Mouse (Mus musculus) layer of hippocampus, adult 18-20 months (tissue): ENCODE measurements around the gene Pde4c. TPM values are rescaled to one million over a fixed set of nuclear protein-coding genes. Genes with fewer than 3 reads are reported as not detected.

Experiments
- DNase-seq, 2 experiments: peaks; one replicate each; pipeline ENCODE4 v3.0.0; 2022; ENCODE audit warnings: low spot score in 2 of 2
- total RNA-seq, 2 experiments: library from RNA; stranded (reverse); gene quantifications; 2 replicates each; pipeline ENCODE4 v1.2.3; 2021

Gene Pde4c
- total RNA-seq, 2 experiments from 2014 or later: 1.0 to 1.3 TPM

DNA sequence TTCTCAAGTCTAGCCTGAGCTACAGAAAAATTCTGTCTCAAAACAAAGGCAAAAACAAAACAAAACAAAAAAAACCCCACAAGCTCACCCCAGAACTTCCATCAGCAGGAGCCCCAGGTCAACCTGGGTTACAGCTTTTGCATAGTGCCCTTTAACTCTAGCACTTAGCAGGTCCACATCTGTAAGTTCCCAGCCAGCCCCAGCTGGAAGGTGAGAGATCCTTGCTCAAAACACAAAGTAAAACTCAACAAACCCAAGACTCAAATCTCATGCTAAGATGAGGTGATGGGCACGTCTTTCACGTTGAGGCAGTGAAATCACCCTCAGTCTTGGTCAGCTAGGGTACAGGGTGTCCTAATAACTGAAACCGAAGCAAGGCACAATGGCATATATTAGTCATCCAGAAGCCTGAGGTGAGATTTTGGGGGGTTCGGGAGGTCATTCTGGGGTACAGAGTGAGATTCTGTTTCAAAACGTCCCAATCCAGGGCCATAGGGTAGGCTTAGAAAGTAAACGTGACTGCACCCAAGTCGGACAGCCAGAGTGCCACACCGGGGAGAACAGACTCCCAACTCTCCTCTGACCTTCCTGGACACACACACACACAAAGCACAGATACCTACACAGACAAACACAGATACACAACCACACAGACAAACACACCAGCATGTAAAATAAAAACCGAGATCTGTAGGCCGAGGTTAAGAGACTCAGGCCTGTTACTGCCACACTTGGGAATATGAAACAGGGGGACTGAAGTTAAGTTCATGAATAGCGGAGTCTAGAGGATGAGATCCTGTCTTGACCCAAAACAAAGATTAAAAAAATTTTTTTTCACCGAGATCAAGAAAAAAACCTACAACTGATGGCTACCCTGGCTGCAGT lies 25.9 kb upstream of the Pde4c start:
- DNase-seq: no peak

DNA sequence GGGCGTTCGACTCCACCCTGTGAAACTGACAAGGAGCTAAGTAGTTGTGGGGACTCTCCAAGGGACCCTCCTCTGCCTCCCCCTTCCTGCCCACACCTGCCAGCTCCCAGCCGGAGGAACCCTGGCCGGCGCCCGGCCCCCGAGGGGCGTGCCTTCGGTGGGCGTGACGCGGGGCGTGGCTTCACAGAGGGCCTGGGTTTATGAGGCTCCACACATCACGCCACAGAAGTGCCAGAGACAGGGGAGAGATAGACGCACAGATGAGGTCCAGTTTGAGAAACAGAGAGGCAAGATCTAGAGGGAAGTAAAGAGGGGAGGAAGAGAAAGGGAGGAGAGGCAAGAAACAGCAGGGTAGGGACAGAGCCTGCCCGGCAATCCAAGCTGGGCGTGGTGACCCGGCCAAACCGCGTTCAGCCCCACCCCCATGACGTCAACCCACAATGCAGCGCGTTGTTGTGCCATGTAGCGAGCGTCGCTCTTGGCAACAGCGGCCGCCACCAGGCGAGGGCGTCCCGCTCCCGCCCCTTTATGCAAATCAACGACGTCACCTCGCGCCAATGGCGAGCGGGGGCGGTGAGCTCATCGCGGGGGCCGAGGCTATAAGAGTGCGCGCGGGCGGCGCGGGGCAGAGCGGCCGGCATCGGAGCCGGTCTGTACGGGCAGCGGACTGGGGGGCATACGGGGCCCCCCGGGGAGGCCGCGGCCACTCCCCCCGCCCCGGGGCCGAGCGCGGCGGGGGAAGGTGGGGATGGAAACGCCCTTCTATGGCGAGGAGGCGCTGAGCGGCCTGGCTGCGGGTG lies 25.0 kb upstream of the Pde4c start, which contains the start of gene Jund:
Jund (plus strand) TSS at position 640 of the 800 bp plus-strand sequence.
- DNase-seq: peak; percentile 98 to 99

DNA sequence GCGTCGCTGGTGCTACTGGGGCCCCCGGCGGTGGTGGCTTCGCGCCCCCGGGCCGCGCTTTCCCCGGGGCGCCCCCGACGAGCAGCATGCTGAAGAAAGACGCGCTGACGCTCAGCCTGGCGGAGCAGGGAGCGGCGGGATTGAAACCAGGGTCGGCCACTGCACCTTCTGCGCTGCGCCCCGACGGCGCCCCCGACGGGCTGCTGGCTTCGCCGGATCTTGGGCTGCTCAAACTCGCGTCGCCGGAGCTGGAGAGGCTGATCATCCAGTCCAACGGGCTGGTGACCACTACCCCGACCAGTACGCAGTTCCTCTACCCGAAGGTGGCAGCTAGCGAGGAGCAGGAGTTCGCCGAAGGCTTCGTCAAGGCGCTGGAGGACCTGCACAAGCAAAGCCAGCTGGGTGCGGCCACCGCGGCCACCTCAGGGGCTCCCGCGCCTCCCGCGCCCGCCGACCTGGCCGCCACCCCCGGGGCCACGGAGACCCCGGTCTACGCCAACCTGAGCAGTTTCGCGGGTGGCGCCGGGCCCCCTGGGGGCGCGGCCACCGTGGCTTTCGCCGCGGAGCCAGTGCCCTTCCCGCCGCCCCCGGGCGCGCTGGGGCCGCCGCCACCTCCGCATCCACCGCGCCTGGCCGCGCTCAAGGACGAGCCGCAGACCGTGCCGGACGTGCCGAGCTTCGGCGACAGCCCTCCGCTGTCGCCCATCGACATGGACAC lies 24.2 kb upstream of the Pde4c start:
- DNase-seq: peak in 1 of 2 experiments; percentile 57

DNA sequence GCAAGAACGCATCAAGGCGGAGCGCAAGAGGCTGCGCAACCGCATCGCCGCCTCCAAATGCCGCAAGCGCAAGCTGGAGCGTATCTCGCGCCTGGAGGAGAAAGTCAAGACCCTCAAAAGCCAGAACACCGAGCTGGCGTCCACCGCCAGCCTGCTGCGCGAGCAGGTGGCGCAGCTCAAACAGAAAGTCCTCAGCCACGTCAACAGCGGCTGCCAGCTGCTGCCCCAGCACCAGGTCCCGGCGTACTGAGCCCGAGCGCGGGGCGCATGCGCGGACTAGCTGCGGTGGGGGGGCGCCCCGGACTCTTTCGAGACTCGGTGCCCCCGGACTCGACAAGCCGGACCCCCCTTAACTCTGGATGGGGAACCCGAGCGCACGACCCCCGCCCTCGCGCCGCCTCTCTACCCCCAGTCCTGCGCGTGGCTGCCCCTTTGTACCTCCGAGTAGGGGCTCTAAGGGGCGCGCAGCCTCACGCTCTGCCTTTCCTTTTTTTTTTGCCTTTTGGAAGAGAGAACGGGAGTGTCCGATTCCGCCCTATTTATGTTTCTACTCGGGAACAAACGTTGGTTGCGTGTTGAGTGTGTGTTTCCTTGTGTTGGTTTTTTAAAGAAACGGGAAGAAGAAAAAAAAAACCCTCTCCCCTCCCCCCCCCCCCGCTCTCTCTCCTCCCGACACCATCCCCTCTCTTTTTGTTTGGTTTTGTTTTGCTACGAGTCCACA lies 23.5 kb upstream of the Pde4c start:
- DNase-seq: peak; percentile 76 to 87

DNA sequence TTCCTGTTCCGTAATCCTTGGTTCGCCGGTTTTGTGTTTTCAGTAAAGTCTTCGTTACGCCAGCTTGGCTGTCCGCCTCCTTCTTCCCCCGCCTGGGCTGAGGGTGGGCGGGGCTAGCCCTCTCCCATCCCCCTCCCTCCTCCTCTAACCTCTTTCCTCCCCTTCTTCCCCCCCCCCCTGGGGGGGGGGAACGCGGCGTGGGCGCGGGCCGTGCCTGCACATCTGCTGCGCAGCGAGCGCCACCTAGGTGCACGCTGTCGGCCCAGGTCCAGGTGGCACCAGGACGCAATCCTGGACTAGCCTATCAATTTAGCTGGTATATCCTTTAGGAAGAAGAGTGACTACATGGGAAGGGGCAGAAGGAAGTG lies 23.0 kb upstream of the Pde4c start:
- DNase-seq: peak; percentile 73 to 89

DNA sequence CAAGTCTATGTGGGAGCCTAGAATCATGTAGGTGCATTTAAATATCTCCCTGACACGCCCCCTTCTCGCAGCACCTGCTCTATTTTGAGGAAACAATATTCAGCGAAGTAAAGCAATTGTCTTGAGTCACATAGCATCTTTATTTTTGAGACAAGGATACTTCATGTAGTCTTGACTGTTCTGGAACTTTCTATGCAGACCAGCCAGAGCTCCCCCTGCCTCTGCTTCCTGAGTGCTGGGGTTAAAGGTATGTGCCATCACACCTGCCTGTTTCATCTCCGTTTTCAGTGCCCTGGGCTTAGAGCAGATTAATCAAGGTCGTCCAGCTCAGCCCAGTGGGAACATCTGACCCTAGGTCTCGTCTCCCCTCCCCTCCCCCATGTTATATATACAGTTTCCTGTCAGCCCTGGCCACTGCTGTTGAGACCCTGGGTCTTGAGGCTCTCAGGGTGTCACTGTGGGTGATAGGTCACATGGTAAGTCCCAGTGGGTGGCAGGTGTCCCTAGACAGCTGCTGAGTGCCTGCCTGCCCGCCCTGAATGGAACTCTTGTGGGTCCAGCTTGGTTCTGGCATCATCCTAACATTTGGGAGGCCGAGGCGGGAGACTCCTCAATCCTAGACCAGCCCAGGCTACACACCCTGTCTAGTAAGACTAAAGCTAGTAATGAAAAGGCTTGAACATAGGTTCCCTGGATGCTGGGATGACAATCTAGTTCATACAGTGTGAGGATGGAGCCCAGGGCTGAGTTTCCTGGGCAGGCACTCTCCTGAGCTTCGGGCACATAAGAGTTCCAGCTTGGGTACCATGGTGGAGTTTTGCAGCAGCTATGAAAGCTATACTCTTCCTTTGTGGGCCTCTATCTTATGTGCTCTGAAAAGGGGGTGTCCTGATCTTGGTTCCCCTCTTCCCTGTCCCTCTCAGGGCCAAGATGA lies 22.2 kb upstream of the Pde4c start:
- no peak for DNase-seq

DNA sequence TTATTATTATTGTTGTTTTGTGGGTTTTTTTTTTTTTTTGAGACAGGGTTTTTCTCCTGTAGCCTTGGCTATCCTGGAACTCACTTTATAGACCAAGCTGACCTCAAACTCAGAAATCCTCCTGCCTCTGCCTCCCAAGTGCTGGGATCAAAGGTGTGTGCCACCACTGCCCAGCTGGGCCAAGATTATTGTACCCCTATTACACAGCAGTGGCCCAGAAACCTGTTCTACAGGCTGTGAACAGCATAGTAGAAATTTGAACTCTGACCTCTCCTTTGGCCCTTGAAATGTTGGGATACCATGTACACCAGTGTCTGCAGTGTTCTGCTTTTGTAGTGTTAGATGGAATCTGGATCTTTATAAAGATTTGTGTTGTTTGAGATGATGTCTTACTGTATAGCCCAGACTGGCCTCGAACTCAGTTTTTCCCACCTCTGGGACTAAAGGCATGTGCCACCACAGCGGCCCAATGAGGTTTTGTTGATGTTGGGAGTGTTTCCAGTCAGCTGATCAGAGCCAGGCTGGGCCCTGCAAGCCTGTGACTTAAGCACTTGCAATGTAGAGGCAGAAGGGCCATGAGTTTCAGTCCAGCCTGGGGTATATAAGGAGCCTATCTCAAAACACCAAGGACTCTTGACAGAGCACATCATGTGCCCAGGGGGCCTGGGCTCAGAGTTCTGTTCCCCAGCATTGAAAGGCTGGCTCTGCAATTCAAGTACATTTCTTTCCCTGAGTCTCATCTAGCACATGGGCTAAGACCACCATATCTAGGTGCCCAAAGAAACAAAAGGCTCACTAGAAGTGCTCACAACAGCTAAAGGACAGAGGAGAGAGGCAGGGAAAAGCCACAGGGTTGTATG lies 21.3 kb upstream of the Pde4c start:
- DNase-seq: no peak

DNA sequence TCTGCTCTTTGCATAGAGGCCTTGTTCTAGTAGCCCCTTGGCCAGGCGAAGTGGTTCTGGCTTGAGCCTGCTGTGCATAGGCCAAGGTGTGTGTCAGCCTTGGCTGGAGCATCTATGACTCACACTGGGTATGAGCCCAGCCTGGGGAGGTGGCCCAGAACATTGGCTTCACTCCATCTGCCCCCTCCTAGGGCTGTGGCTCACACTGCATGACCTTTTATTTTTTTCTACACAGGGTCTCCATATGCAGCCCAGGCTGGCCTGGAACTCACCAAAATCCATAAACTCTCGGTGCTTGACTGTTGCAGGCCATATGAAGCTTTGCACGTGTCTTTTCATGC lies 20.7 kb upstream of the Pde4c start:
- peak in 1 of 2 experiments; percentile 59 for DNase-seq

DNA sequence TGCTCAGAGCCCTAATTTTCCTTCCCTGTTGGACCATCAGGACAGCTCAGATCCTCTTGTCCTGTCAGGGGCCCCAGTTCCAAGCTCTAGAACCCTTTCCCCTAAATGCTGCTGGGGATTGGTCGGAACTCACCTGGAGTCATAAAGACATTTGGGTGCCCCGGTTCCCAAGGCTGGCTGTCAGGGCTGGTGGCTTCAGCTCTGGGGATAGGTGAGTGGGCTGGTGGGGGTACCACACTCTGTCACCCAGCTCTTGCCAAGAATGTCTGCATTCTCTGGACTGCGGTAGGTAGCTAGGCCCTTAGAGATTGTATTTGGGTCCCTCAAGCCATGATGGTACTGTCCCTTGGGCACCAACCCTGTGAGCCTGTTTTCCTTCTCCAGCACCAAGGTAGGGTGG lies 20.2 kb upstream of the Pde4c start, which contains the start of gene Iqcn:
Iqcn (plus strand) TSS at position 171 of the 400 bp plus-strand sequence.
- DNase-seq: no peak

DNA sequence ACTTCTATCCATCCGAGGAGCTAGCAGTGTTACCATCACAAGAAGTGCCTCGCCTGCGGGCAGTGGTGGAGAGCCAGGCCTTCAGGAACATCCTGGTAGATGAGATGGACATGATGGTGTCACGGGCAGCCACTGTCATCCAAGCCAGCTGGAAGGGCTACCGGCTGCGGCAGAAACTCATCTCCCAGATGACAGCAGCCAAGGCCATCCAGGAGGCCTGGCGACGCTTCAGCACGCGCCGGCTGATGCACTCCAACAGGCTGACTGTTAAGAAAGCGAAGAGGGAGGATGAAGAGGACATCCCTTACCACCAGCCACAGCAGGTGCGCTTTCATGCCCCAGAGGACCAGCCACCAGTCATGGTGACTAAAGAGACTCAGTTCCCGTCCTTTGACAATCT lies 15.2 kb upstream of the Pde4c start:
- DNase-seq: no peak

DNA sequence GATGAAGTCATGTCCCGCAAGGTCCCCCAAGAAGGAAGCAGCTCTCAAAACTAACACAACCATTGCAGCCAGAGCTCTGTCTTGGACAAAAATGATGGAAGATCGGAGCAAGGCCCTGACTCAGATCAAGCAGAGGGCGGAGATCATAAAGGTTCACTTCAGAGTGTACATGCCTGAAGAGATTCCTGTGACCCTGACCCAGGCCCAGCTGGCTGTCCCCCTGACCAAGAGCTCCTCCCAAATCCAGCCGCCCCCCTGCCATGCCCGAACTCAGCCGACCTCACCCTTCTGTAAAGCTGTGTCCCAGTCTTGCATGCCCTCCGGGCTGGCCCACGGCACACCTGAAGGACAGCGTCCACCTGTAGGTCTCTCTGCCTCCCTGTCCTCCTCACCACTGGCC lies 13.7 kb upstream of the Pde4c start:
- DNase-seq: no peak

DNA sequence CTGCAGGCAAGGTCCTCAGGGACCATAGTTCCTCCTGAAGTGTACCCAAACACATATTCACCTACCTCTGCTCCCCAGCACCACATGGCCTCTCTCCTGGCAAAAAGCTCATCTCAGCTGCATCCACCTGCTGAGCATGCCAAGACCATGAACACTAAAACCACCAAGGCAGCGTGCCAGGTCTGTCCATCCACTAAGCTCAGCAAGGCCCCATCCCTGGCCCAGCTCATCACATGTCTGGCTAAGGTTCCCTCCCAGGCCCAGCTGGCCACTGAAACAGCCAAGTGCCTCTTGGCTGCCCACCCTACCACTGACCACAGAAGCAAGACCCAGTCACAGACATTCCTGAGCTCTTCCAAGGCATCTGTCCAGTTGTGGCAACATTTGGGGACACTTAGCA lies 13.2 kb upstream of the Pde4c start:
- no peak for DNase-seq

DNA sequence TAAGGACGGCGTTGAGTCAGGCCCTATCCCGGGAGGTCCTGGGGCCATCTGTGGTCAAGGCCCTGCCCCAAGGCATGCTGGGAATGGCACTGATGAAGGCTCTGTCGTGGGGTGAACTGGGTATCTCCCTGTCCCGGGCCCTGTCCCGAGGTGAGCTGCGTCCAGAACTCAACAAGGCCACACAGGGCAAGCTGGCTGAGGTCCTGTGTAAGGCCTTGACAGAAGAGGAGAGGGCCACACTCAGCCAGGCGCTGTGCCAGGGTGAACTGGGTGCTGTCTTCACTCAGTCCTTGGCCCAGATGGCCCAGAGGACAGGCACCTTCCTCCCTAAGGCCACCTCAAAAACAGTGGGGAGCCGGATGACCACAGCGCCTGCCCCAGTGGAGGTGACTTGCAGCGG lies 12.5 kb upstream of the Pde4c start:
- DNase-seq: no peak

DNA sequence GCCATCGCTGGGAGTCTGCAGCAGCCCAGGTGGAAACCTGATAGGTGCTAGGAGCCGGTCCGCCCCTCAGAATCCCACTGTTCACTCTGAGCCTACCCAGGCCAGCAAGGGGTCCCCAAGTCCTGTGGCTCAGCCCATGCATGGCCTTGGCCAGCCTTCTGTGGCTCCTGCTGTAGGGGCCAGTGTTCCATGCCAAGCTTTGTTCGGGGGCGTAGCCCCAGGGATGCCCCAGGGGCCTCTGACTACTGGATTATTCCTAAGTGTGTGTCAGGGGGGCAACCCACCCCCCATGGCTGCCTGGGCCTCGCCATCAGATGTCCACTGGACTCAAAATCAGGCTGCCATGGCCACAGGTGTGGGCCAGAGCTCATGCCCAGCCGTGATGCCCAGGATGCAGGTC lies 9.5 kb upstream of the Pde4c start:
- no peak for DNase-seq

DNA sequence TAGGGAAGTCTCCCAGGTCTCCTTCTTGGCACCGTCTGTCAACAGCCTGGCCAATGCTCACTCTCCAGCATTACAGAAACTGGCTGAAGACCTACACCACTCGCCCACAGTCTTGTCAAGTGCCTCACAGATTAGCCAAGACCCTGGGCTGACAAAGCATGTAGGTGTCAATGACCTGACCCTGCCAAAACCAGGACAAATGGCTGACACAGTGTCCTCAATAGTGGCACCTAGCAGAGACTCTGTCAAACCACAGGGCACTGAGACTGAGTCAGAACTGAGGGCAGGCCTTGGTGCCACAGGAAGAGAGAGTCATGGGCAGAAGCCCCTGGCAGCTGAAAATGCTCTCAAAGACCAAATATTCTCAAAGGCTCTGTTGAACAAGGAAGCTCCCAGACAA lies 8.4 kb upstream of the Pde4c start:
- DNase-seq: no peak

DNA sequence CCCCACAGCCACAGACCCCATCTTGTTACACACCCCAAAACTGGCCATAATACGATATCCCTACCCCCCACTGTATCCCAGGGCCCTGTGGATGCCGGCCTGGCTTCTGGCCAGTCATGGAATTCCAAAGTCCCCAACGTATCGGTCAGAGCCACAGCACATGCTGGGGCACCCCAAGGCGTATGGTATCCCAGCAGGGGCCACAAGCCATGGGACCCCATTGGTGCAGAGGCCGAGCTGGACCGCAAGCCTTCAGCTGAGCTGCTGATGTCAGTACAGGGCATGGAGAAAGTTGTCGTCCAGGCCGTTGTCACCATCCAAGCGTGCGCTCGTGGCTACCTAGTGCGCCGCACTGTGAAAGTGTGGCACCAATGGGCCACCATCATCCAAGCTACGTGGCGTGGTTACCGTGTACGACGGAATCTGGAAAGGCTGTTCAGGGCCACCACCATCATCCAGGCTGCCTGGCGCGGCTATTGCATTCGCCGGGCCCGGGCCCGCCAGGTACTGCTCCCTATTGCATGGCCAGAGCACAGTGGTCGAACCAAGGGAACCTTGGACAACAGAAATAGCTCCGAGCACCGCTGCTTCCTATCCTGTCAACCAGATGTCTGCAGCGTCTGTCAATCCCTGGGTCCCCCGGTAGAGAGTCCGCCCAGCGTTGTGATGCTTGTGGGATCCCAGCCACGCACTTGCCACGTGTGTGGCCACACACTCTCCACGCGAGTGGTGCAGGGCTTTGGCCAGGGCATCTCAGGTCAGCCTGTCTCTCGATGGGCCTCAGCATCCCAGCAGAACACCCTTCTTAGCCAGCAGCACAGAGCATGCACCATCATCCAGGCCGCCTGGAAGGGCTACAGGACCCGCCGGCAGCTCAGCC lies 6.8 kb upstream of the Pde4c start:
- no peak for DNase-seq

DNA sequence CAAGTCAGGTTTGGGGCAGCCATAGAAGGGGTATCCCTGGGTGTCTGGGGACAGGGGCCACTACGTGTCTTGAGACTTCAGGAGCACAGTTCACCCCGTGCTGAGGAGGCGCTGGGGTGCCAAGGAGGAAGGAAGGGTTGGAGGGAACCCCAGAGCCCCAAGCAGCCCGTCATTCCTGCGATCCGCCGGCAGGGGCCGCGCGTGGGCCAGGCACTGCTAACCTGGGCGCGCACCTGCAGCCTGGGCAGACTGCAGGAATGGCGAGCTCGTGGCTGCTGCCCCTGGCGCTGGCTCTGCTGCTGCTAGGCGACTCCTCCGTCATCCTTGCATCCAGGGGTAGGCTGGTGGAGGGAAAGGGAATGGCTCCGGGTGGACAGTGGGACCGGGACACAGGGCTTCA lies 5.2 kb upstream of the Pde4c start, which contains the start of gene Gm3336:
Gm3336 (plus strand) TSS at position 247 of the 400 bp plus-strand sequence.
- DNase-seq: peak in 1 of 2 experiments; percentile 55

DNA sequence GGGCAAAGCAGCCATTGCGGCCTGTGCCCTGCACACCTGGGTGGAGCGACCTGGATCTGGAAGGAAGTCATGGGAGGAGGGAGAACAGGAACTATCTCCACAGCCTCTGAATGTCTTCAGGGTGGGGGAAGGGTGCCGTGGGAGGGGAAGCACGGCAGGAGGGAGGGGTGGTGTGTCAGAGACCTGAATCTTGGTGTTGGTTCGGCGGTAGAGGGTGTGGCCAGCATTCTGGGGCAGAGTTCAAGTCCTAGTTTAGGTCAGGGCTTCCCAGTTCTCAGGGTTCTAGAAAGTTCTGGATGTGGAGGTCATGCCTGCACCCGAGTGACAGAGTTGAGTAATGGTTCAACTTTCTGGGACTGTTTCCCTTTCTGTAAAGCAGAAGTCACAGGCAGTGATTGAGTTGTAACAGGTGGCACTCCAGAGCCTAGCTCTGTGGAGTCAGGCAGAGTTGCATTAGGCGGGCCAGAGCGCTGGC lies 3.7 kb upstream of the Pde4c start:
- DNase-seq: no peak
